Mouse (Mus musculus) kidney, adult 2 months (tissue): ENCODE data around the gene Zap70.

Experiments
- CTCF ChIP-seq: fragments of 200-500 bp; conservative IDR thresholded peaks from 2 replicates; pipeline ENCODE4 v1.5.1; 2011; ENCODE audit warnings: low read depth, mild to moderate bottlenecking, control low read depth, low read length, moderate library complexity, mixed read lengths; ENCODE audit not compliant: insufficient read depth, insufficient read length
- POLR2A ChIP-seq: fragments of 200-500 bp; IDR thresholded peaks from one replicate; pipeline ENCODE4 v1.6.1; 2011; ENCODE audit warnings: low read depth, low read length, control low read depth

GRCm38 (mm10) chr1:36768786-36769185 is 7.2 kb downstream of the Zap70 start:
- TF ChIP-seq CTCF: no peak
- TF ChIP-seq POLR2A: no peak
